In the genomic region with DNA sequence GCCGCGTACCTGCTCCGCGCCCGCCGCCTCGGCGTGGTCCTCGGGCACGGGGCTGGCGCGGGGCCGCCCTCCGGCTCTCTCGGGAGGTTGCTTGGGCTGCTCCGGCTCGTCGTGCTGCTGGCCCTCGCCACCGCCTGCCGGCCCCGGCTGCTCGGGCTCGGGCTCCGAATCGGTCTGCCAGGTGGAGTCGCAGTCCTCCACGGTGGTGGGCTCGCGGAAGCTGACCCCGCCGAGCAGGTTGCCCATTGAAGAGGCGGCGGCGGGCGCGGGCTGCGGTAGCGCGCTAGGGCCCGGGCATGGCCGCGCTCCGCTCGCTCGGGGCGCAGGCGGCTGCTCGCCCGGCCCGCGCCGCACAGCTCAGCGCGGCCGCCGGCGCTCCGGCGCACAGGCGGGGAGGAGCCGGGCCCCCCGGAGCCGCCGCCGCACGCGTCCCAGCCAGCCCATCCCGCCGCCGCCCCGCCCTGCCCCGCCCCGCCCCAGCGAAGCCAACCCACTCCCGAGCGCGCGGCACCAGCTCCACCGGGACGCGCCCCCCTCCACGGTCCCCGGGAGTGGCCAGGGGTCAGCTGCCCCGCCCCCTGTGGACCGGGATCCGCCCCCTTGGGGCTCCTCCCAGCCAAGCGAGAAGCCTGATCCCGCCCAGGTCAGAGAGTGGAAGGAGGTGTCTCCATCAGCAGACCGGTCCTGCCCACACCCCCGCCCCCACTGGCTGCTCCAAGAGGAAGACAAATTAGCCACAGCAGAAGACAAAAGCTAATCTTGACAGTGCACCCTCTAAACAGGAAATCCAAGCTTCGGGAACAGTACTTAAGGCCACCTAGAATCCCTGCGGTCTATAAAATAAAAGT, we compare ENCODE assay signal across 8 mouse cellular contexts. TPM values are rescaled to one million over a fixed set of nuclear protein-coding genes. Genes with fewer than 3 reads are reported as not detected.
DNase-seq lines count a peak whose midpoint lies in the region; ATAC-seq and TF ChIP-seq lines count a peak whose summit lies in the region.

No protein-coding gene starts in this region.

- H3ac ChIP-seq in myocyte (ENCODE audit: control insufficient read depth, insufficient read length): peak overlapping the region; percentile 19

- peaks cover 18% of the 10 kb centered on the region for H3K36me3 ChIP-seq in erythroblast, embryonic 14.5 days (ENCODE audit: control insufficient read depth)
- no peaks in the 10 kb centered on the region for H3K36me3 ChIP-seq in heart, embryonic 11.5 days (ENCODE audit: control insufficient read depth, insufficient read depth, low read length)
- H3K36me3 ChIP-seq in kidney, embryonic 16.5 days (ENCODE audit: insufficient read depth, low read length): no peaks in the 10 kb centered on the region
- no peaks in the 10 kb centered on the region; the same call in 1 of the 2 replicates for H3K36me3 ChIP-seq in liver, adult 2 months (ENCODE audit: control insufficient read depth, insufficient read depth, low read length)
- H3K36me3 ChIP-seq in myocyte (ENCODE audit: control insufficient read depth, insufficient read depth): no peaks in the 10 kb centered on the region
- H3K36me3 ChIP-seq in splenic B cell, adult 2 months (ENCODE audit: control insufficient read depth, insufficient read depth, low read length, poor library complexity, severe bottlenecking): no peaks in the 10 kb centered on the region

- H3K4me3 ChIP-seq in erythroblast, embryonic 14.5 days (replicated peaks): peak overlapping the region; percentile 94
- peak overlapping the region; percentile 83 for H3K4me3 ChIP-seq in heart, embryonic 11.5 days (ENCODE audit: low read depth, low read length)
- peak overlapping the region; percentile 78 for H3K4me3 ChIP-seq in kidney, embryonic 16.5 days (ENCODE audit: low read length)
- peak overlapping the region; percentile 91 for H3K4me3 ChIP-seq in liver, adult 2 months (ENCODE audit: insufficient read depth, low read depth, low read length)
- H3K4me3 ChIP-seq in myocyte: peak overlapping the region; percentile 19

- H3K27ac ChIP-seq in heart, embryonic 11.5 days (ENCODE audit: low read depth, low read length): peak overlapping the region; percentile 75
- H3K27ac ChIP-seq in kidney, embryonic 16.5 days (ENCODE audit: low read length): peak overlapping the region; percentile 77
- H3K27ac ChIP-seq in liver, adult 2 months (replicated peaks; ENCODE audit: insufficient read depth, low read depth, low read length): peak overlapping the region; percentile 88

- under 1% methylated on average over 57 of the region's 93 CpGs for WGBS in heart, embryonic 11.5 days (ENCODE audit: insufficient replicate concordance)
- under 1% methylated on average over 41 of the region's 93 CpGs for WGBS in kidney, embryonic 16.5 days
- under 1% methylated on average over 90 of the region's 93 CpGs for WGBS in liver, adult 2 months

- peak; percentile 100 for ATAC-seq in heart, embryonic 11.5 days (replicated peaks; ENCODE audit: insufficient number of reproducible peaks, low FRiP score, low TSS enrichment)
- peak; percentile 98 for ATAC-seq in kidney, embryonic 16.5 days (ENCODE audit: low FRiP score, low TSS enrichment)

- TF ChIP-seq CTCF in brain, embryonic 14.5 days (IDR thresholded peaks at IDR 0.05; ENCODE audit: borderline replicate concordance, extremely low read depth, insufficient read depth, insufficient read length): no peak
- no peak for TF ChIP-seq CTCF in liver, adult 2 months (IDR thresholded peaks at IDR 0.05; ENCODE audit: low read depth, low read length)

- DNase-seq in B cell, adult 2 months: peak; percentile 83 to 84
- peak; percentile 95 for DNase-seq in brain, embryonic 14.5 days (ENCODE audit: low read depth)
- DNase-seq in liver, adult 2 months (ENCODE audit: extremely low read depth, low read depth, low spot score): peak; percentile 89
- DNase-seq in splenic B cell, adult 2 months (ENCODE audit: low read depth, low spot score): peak; percentile 85

- TF ChIP-seq POLR2A in brain, embryonic 14.5 days (IDR thresholded peaks at IDR 0.05; ENCODE audit: borderline replicate concordance, extremely low read depth, insufficient read depth, insufficient read length, poor library complexity, severe bottlenecking): peak; percentile 5; the same call in 1 of the 2 replicates
- 0 out of 2 replicates have a peak, but pooled peaks have one; percentile 41 for TF ChIP-seq POLR2A in liver, adult 2 months (IDR thresholded peaks at IDR 0.05; ENCODE audit: extremely low read depth, insufficient read depth, low read length)
- TF ChIP-seq POLR2A in myocyte (IDR thresholded peaks at IDR 0.05; ENCODE audit: insufficient read length, low read depth): peak; percentile 65

- peaks cover 3% of the 10 kb centered on the region; the same call in 1 of the 2 replicates for H3K79me2 ChIP-seq in liver, adult 2 months (ENCODE audit: control insufficient read depth, insufficient read depth, low read length)
- H3K79me2 ChIP-seq in myocyte (ENCODE audit: control insufficient read depth, insufficient read depth): no peaks in the 10 kb centered on the region

- peak overlapping the region; percentile 81 for H3K4me2 ChIP-seq in heart, embryonic 11.5 days
- peak overlapping the region; percentile 83 for H3K4me2 ChIP-seq in kidney, embryonic 16.5 days (replicated peaks; ENCODE audit: low read depth, low read length)
- H3K4me2 ChIP-seq in myocyte (ENCODE audit: low read depth): peak overlapping the region; percentile 86

- no peaks in the 10 kb centered on the region for H3K9me3 ChIP-seq in erythroblast, embryonic 14.5 days (ENCODE audit: control insufficient read depth, low read length)
- H3K9me3 ChIP-seq in heart, embryonic 11.5 days (replicated peaks; ENCODE audit: control insufficient read depth, low read length): no peaks in the 10 kb centered on the region
- H3K9me3 ChIP-seq in kidney, embryonic 16.5 days (ENCODE audit: low read length): no peaks in the 10 kb centered on the region

- peak overlapping the region; percentile 87 for H3K9ac ChIP-seq in heart, embryonic 11.5 days (ENCODE audit: low read depth, low read length)
- H3K9ac ChIP-seq in kidney, embryonic 16.5 days (replicated peaks; ENCODE audit: low read length): peak overlapping the region; percentile 85
- H3K9ac ChIP-seq in liver, adult 2 months (ENCODE audit: low read depth, low read length): peak overlapping the region; percentile 99

- peaks cover 60% of the 10 kb centered on the region for H3K4me1 ChIP-seq in erythroblast, embryonic 14.5 days (ENCODE audit: control insufficient read depth)
- peaks cover 15% of the 10 kb centered on the region; the same call in 1 of the 2 replicates for H3K4me1 ChIP-seq in heart, embryonic 11.5 days (ENCODE audit: control insufficient read depth, insufficient read depth, low read length)
- H3K4me1 ChIP-seq in kidney, embryonic 16.5 days (ENCODE audit: insufficient read depth, low read length): peaks cover 23% of the 10 kb centered on the region
- H3K4me1 ChIP-seq in liver, adult 2 months (ENCODE audit: control insufficient read depth, insufficient read depth, low read length): peaks cover 4% of the 10 kb centered on the region

- H3K27me3 ChIP-seq in erythroblast, embryonic 14.5 days (ENCODE audit: control insufficient read depth): no peaks in the 10 kb centered on the region
- no peaks in the 10 kb centered on the region for H3K27me3 ChIP-seq in heart, embryonic 11.5 days (ENCODE audit: control insufficient read depth, insufficient read depth, low read length)
- no peaks in the 10 kb centered on the region for H3K27me3 ChIP-seq in kidney, embryonic 16.5 days (ENCODE audit: insufficient read depth, low read length)
- no peaks in the 10 kb centered on the region for H3K27me3 ChIP-seq in liver, adult 2 months (ENCODE audit: control insufficient read depth, insufficient read depth, low read length)
- peaks cover 4% of the 10 kb centered on the region for H3K27me3 ChIP-seq in myocyte (ENCODE audit: control insufficient read depth, insufficient read depth, insufficient read length)
- no peaks in the 10 kb centered on the region for H3K27me3 ChIP-seq in splenic B cell, adult 2 months (ENCODE audit: control insufficient read depth, insufficient read depth, low read length, poor library complexity, severe bottlenecking)

TF ChIP-seq in myocyte, 11 proteins besides CTCF, POLR2A, EP300 and RAD21:
- no peak for TF ChIP-seq CEBPB (IDR thresholded peaks at IDR 0.05; ENCODE audit: insufficient read depth, poor library complexity, severe bottlenecking)
- no peak for TF ChIP-seq POLR2AphosphoS2 (IDR thresholded peaks at IDR 0.05; ENCODE audit: insufficient read length, low read depth)
- TF ChIP-seq USF1 (IDR thresholded peaks at IDR 0.05; ENCODE audit: low read depth): no peak
- peak in 1 of 3 experiments; percentile 14 for TF ChIP-seq MYOG (IDR thresholded peaks at IDR 0.05; ENCODE audit: control insufficient read depth in 1 of 3, insufficient read depth in 1 of 3, insufficient read length in 2 of 3, low read depth in 2 of 3)
- no peak for TF ChIP-seq TCF12 (IDR thresholded peaks at IDR 0.05; ENCODE audit: insufficient read depth, poor library complexity, severe bottlenecking)
- TF ChIP-seq MYOD1 (IDR thresholded peaks at IDR 0.05; ENCODE audit: control insufficient read depth in 1 of 3, insufficient read length in 2 of 3, low read depth in 2 of 3): no peak

RNA-seq across cellular contexts. Expression of gene Ogfrl1, which starts 14.5 kb away (rescaled TPM):
- polyA plus RNA-seq in brain, embryonic 14.5 days (2012; rRNA removed): 13.8 and 14.9 TPM in 2 replicates
- 1.5 TPM in 2 replicates for polyA plus RNA-seq in erythroblast, embryonic 14.5 days (2012)
- polyA plus RNA-seq in heart, embryonic 11.5 days (2014; fragmentation: Nextera tagmentation; extraction: Ambion mirVana): 13.9 and 14.5 TPM in 2 replicates
- 6.9 and 7.9 TPM in 2 replicates for polyA plus RNA-seq in kidney, embryonic 16.5 days (2015; fragmentation: Nextera tagmentation; extraction: Ambion mirVana)
- total RNA-seq in liver, adult 2 months (2014; rRNA removed): 5.4 and 5.9 TPM in 2 replicates
- polyA plus RNA-seq in liver, adult 2 months (2012; rRNA removed): 4.1 and 4.3 TPM in 2 replicates
- 0.61 TPM for polyA plus RNA-seq in myocyte (2012; fragmentation: generic; extraction: Trizol)

Comparison
In these comparisons a context has a peak if more than half of its experiments do, and no peak if none do; other contexts are left out.
1. Peak in every context shown above with its lines: DNase-seq, ATAC-seq, H3K4me3 ChIP-seq and H3K27ac ChIP-seq.
2. POLR2A ChIP-seq: peak in every context shown above with its lines; median percentile 65 in myocyte; 41 in liver, adult 2 months; 5 in brain, embryonic 14.5 days.
3. H3K4me3 ChIP-seq: peak in every context shown above with its lines; median percentile 94 in erythroblast, embryonic 14.5 days; 91 in liver, adult 2 months; 83 in heart, embryonic 11.5 days; 78 in kidney, embryonic 16.5 days; 19 in myocyte.